Mouse (Mus musculus) myocyte (in vitro differentiated cells): ENCODE results near the gene Fam193b.

Experiments
- CEBPB ChIP-seq: IDR thresholded peaks from 2 replicates; pipeline ENCODE4 v1.6.1; 2011; ENCODE audit warnings: mild to moderate bottlenecking, moderate library complexity; ENCODE audit not compliant: poor library complexity, insufficient read depth, severe bottlenecking
- E2F4 ChIP-seq: IDR thresholded peaks from one replicate; pipeline ENCODE4 v1.6.1; 2011; ENCODE audit warnings: mild to moderate bottlenecking, control low read depth, moderate library complexity; ENCODE audit not compliant: insufficient read depth
- MAX ChIP-seq: IDR thresholded peaks from one replicate; pipeline ENCODE4 v1.6.1; 2011; ENCODE audit warnings: low read depth, mild to moderate bottlenecking, control low read depth
- MYOD1 ChIP-seq, 3 experiments: IDR thresholded peaks; one replicate each; pipeline ENCODE4 v1.6.1; 2011; ENCODE audit warnings: control low read depth in 2 of 3, low read depth in 2 of 3, mild to moderate bottlenecking in 2 of 3, moderate library complexity in 1 of 3; ENCODE audit not compliant: insufficient read length in 2 of 3, control insufficient read depth in 1 of 3
- MYOG ChIP-seq, 3 experiments: IDR thresholded peaks; one replicate each; pipeline ENCODE4 v1.6.1; 2011; ENCODE audit warnings: control low read depth in 2 of 3, low read depth in 2 of 3, mild to moderate bottlenecking in 2 of 3; ENCODE audit not compliant: insufficient read length in 2 of 3, control insufficient read depth in 1 of 3, insufficient read depth in 1 of 3
- POLR2A ChIP-seq: IDR thresholded peaks from one replicate; pipeline ENCODE4 v1.6.1; 2011; ENCODE audit warnings: low read depth, mild to moderate bottlenecking, control low read depth, moderate library complexity; ENCODE audit not compliant: insufficient read length
- POLR2AphosphoS2 ChIP-seq: IDR thresholded peaks from one replicate; pipeline ENCODE4 v1.6.1; 2011; ENCODE audit warnings: low read depth, control low read depth; ENCODE audit not compliant: insufficient read length
- REST ChIP-seq: IDR thresholded peaks from one replicate; pipeline ENCODE4 v1.6.1; 2011; ENCODE audit warnings: mild to moderate bottlenecking, control low read depth, moderate library complexity; ENCODE audit not compliant: insufficient read depth, insufficient read length
- SRF ChIP-seq: IDR thresholded peaks from one replicate; pipeline ENCODE4 v1.6.1; 2011; ENCODE audit warnings: low read depth; ENCODE audit not compliant: control insufficient read depth, insufficient read length
- TCF12 ChIP-seq: IDR thresholded peaks from one replicate; pipeline ENCODE4 v1.6.1; 2011; ENCODE audit warnings: mild to moderate bottlenecking, control low read depth; ENCODE audit not compliant: poor library complexity, insufficient read depth, severe bottlenecking
- TCF3 ChIP-seq: IDR thresholded peaks from one replicate; pipeline ENCODE4 v1.6.1; 2011; ENCODE audit warnings: low read depth, control low read depth; ENCODE audit not compliant: insufficient read length
- USF1 ChIP-seq: IDR thresholded peaks from one replicate; pipeline ENCODE4 v1.6.1; 2011; ENCODE audit warnings: low read depth, mild to moderate bottlenecking, control low read depth, moderate library complexity

GRCm38 (mm10) chr13:55593254-55593747 lies 22.4 kb upstream of the Fam193b start:
- TF ChIP-seq POLR2A = no peak
- no peak for TF ChIP-seq SRF
- TF ChIP-seq E2F4 = no peak
- no peak for TF ChIP-seq TCF12
- TF ChIP-seq POLR2AphosphoS2 = no peak
- TF ChIP-seq TCF3 = no peak
- no peak for TF ChIP-seq MAX
- no peak for TF ChIP-seq USF1
- TF ChIP-seq MYOG (IDR thresholded peaks at IDR 0.05; ENCODE audit: control insufficient read depth in 1 of 3, insufficient read depth in 1 of 3, insufficient read length in 2 of 3, low read depth in 2 of 3) = no peak
- TF ChIP-seq CEBPB = no peak
- TF ChIP-seq REST = no peak
- TF ChIP-seq MYOD1 (IDR thresholded peaks at IDR 0.05; ENCODE audit: control insufficient read depth in 1 of 3, insufficient read length in 2 of 3, low read depth in 2 of 3) = no peak
